Mouse (Mus musculus) lung, postnatal 36 days (tissue): ENCODE results near the gene Cstf3.

Source experiments
- DNase-seq: peaks from one replicate; pipeline ENCODE4 v3.0.0; 2022; ENCODE audit warnings: mixed read lengths

Gene Cstf3

DNA sequence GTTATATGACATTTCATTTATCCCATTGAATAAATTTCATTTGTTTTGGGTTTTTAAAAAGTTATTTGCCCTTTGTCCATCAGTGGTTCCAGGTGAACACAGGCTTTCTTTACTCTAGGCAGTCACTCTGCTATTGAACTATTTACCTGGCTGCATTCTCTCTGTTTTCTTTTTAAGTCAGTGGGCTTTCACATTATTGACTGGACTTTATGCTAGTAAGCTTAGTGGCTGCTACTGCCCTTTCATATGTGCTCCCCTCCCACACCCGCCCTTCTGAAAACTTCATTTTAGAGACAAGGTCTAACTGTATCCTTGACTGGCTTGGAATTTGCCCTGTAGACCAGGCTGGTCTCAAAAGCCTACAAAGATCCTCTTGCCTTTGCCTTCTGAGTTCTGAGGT is 15.2 kb downstream of the Cstf3 start:
- no peak for DNase-seq

- no peak for DNase-seq
Observed at GRCm38 (mm10) chr2:104614786-104615185, 24.5 kb downstream of the Cstf3 start.

- peak; percentile 16 for DNase-seq
Observed at GRCm38 (mm10) chr2:104615985-104616711, 25.8 kb downstream of the Cstf3 start.

DNA sequence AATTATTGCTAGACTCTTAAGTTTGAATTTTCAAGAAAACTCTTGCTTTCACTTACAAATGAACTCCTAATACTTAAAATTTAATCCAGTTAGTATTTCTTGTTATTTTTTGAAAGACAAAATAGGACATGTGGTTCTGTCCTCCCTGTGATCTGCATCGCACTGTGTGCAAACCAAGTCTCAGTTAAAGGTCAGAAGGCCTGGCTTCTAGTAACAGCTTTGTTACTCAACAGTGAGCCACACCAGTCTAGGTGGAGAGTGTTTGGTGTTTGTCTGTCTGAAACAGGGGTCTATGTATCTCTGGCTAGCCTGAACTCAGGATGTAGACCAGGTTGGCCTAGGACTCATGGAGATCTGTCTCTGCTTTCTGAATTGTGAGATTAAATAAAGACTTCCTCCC is 68.3 kb downstream of the Cstf3 start:
- DNase-seq, result no peak

- DNase-seq, result no peak
Observed at GRCm38 (mm10) chr2:104663372-104664100, 73.2 kb downstream of the Cstf3 start.

DNA sequence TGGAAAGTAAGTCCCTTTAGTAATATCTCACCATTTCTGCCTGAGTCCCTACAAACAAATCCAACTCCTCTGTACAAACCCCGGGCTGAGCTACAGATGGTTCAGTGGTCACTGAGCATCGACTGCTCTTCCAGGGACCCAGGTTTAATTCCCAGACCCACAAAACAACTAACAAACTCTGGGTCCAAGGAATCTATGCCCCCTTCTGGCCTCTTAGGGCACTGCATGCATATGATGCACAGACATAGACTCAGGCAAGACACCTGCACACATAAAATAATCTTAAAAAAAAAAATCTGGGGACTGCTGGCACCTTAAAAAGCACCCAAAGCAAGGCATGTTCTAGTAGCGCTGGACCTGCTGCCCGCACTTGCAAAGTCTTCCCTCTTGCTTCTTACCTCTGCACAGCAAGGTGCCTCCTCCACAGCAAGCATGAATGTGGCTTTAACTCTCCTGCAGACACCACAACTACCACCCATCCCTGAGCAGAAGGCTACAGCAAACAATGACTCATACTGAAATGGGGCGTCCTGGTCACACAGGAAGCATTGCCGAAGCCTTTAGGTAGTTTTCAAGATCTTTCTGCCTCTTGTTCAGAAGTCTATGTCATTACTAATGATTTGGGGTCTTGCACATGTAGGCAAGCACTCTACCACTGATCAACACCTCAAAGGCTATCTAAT is 78.9 kb downstream of the Cstf3 start:
- DNase-seq, result no peak

- DNase-seq, result no peak
Observed at GRCm38 (mm10) chr2:104671724-104672123, 81.4 kb downstream of the Cstf3 start.

DNA sequence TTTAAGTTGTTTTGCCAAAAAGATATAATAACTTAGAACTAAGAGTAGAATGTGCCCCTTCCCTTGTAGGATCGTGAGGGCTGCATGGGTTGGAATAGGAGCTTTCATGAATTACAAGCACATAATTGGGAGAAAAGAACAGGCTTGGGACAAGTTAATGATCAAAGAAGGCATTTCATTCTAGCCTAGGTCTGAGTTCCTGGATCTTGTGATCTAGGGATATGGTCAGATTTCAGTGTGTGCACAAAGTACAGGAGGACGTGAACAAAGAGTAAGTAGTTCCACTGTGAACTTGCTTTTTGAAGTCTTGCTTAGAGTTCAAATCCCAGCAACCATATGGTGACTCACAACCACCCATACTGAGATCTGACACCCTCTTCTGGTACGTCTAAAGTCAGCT is 87.0 kb downstream of the Cstf3 start:
- DNase-seq, result no peak

- no peak for DNase-seq
Observed at GRCm38 (mm10) chr2:104684771-104685170, 94.4 kb downstream of the Cstf3 start.

DNA sequence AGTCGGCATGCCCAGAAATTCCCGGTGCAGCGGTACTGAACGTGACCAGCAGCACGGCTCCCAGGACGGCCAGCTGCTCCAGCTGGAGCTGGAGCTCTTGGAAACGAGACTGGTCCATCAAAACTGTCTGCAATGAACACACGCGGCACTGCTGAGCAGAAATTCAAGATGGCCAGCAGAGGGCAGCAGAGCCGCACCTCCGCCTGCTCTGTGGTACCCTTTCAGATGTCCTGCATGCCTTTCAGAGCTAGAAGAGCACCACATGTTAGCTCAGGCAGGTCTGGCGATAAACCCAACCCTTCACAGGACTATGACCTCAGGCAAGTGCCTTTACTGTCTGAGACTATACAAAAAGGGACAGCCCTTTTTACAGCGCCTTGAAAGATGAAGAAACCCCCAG is 95.1 kb downstream of the Cstf3 start:
- DNase-seq, result peak; percentile 74

GRCm38 (mm10) chr2:104687261-104687660 is 96.9 kb downstream of the Cstf3 start:
- DNase-seq, result peak; percentile 14

- no peak for DNase-seq
Observed at GRCm38 (mm10) chr2:104688321-104688720, 98.0 kb downstream of the Cstf3 start.

- no peak for DNase-seq
Observed at GRCm38 (mm10) chr2:104688724-104689123, 98.4 kb downstream of the Cstf3 start.

GRCm38 (mm10) chr2:104690720-104691119 is 100.4 kb downstream of the Cstf3 start:
- DNase-seq, result no peak

- no peak for DNase-seq
Observed at GRCm38 (mm10) chr2:104692551-104692950, 102.2 kb downstream of the Cstf3 start.

- DNase-seq, result no peak
Observed at GRCm38 (mm10) chr2:104699659-104700058, 109.3 kb downstream of the Cstf3 start.

- DNase-seq, result no peak
Observed at GRCm38 (mm10) chr2:104703158-104703557, 112.8 kb downstream of the Cstf3 start.

DNA sequence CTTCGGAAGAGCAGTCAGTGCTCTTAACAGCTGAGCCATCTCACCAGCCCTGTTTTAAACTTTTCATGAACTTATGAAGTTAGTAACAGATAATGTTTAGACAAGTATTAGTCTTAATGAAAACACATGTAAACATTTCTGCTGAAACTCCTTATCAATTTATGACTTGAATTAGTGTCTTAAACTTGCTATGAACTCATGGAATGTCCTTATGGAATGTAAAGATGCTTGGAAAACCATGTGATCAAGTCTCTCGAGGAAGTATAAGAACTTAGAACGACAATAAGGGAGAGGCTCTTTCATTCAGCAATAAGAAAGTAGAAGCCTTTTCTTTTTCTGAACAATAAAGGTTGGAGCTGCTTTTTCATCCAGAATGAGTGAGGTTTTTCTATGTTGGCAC is 114.0 kb downstream of the Cstf3 start:
- DNase-seq, result no peak

GRCm38 (mm10) chr2:104709786-104710337 is 119.5 kb downstream of the Cstf3 start:
- no peak for DNase-seq

- DNase-seq, result no peak
Observed at GRCm38 (mm10) chr2:104710670-104711370, 120.5 kb downstream of the Cstf3 start.

GRCm38 (mm10) chr2:104711585-104712485 is 121.5 kb downstream of the Cstf3 start, which contains the start of gene Tcp11l1:
Gene Tcp11l1 (minus strand): TSS chr2:104712169.
- peak; percentile 64 for DNase-seq

DNA sequence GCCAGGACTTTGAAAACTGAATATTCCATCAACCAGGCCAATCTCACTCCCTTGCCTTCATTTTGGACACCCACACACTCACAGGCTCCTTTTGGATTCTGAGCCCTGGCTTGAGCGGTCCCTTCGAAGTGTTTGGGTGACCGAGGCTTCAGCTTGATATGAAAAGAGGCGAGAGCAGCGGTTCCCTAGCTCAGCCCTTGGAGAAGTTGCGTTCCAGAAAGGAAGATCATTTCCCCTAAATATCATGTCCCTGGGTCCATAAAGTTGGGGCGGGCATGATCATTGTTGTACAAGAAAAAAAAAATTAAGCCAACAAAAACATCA is 122.1 kb downstream of the Cstf3 start:
- no peak for DNase-seq
